Mouse (Mus musculus): ENCODE data around the gene Tns4. TPM values are rescaled to one million over a fixed set of nuclear protein-coding genes. Genes with fewer than 3 reads are reported as not detected.

Gene Tns4
- total RNA-seq, 2 experiments from 2014 or later, result not detected

GRCm38 (mm10) chr11:99126482-99127253 lies 37.6 kb upstream of the Tns4 start:
- no peak for DNase-seq (ENCODE audit: low spot score in 2 of 2)

GRCm38 (mm10) chr11:99124635-99125029 lies 35.5 kb upstream of the Tns4 start:
- DNase-seq (ENCODE audit: low spot score in 2 of 2), result no peak
- Histone ChIP-seq H3K27ac (peak overlapping the region; percentile 74), H3K4me3 (no peak overlapping the region)
- no peak for TF ChIP-seq CTCF (conservative IDR thresholded peaks at IDR 0.05)

More at GRCm38 (mm10) chr11:99126482-99127253, 37.6 kb upstream of the Tns4 start:
- TF ChIP-seq CTCF (conservative IDR thresholded peaks at IDR 0.05), result no peak
- Histone ChIP-seq H3K27ac (peak overlapping the region; percentile 76), H3K4me3 (no peak overlapping the region)

GRCm38 (mm10) chr11:99123977-99124634 lies 35.0 kb upstream of the Tns4 start:
- TF ChIP-seq CTCF (conservative IDR thresholded peaks at IDR 0.05), result peak; percentile 64
- H3K27ac ChIP-seq, result peak overlapping the region; percentile 74
- DNase-seq (ENCODE audit: low spot score in 2 of 2), result peak in 1 of 2 experiments; percentile 56

GRCm38 (mm10) chr11:99122703-99123102 lies 33.6 kb upstream of the Tns4 start:
- no peak overlapping the region for H3K4me3 ChIP-seq
- no peak for DNase-seq (ENCODE audit: low spot score in 2 of 2)
- H3K27ac ChIP-seq, result no peak overlapping the region
- no peak for TF ChIP-seq CTCF (conservative IDR thresholded peaks at IDR 0.05)

More at GRCm38 (mm10) chr11:99123977-99124634, 35.0 kb upstream of the Tns4 start:
- H3K4me3 ChIP-seq, result no peak overlapping the region

GRCm38 (mm10) chr11:99121218-99121631 lies 32.1 kb upstream of the Tns4 start:
- DNase-seq (ENCODE audit: low spot score in 2 of 2), result no peak
- TF ChIP-seq CTCF (conservative IDR thresholded peaks at IDR 0.05), result no peak
- no peak overlapping the region for H3K4me3 ChIP-seq
- H3K27ac ChIP-seq, result peak overlapping the region; percentile 59

GRCm38 (mm10) chr11:99120524-99121217 lies 31.6 kb upstream of the Tns4 start:
- Histone ChIP-seq H3K27ac (peak overlapping the region; percentile 59), H3K4me3 (no peak overlapping the region)
- DNase-seq (ENCODE audit: low spot score in 2 of 2), result no peak
- no peak for TF ChIP-seq CTCF (conservative IDR thresholded peaks at IDR 0.05)

- no peak for TF ChIP-seq CTCF (conservative IDR thresholded peaks at IDR 0.05)
- no peak for DNase-seq (ENCODE audit: low spot score in 2 of 2)
- no peak overlapping the region for H3K4me3 ChIP-seq
- H3K27ac ChIP-seq, result no peak overlapping the region
Measured at GRCm38 (mm10) chr11:99118963-99119362, 29.9 kb upstream of the Tns4 start.

GRCm38 (mm10) chr11:99118420-99118819 lies 29.3 kb upstream of the Tns4 start:
- TF ChIP-seq CTCF (conservative IDR thresholded peaks at IDR 0.05), result peak; percentile 60
- Histone ChIP-seq H3K27ac (no peak overlapping the region), H3K4me3 (no peak overlapping the region)
- DNase-seq (ENCODE audit: low spot score in 2 of 2), result no peak

- DNase-seq (ENCODE audit: low spot score in 2 of 2), result no peak
- Histone ChIP-seq H3K27ac (no peak overlapping the region), H3K4me3 (no peak overlapping the region)
- no peak for TF ChIP-seq CTCF (conservative IDR thresholded peaks at IDR 0.05)
Measured at GRCm38 (mm10) chr11:99117907-99118306, 28.8 kb upstream of the Tns4 start.

GRCm38 (mm10) chr11:99115940-99116339 lies 26.8 kb upstream of the Tns4 start:
- Histone ChIP-seq H3K27ac (no peak overlapping the region), H3K4me3 (no peak overlapping the region)
- no peak for TF ChIP-seq CTCF (conservative IDR thresholded peaks at IDR 0.05)
- DNase-seq (ENCODE audit: low spot score in 2 of 2), result no peak

- no peak for TF ChIP-seq CTCF (conservative IDR thresholded peaks at IDR 0.05)
- no peak for DNase-seq (ENCODE audit: low spot score in 2 of 2)
- H3K27ac ChIP-seq, result no peak overlapping the region
- H3K4me3 ChIP-seq, result no peak overlapping the region
Measured at GRCm38 (mm10) chr11:99113111-99113510, 24.0 kb upstream of the Tns4 start.

- Histone ChIP-seq H3K4me3 (no peak overlapping the region), H3K27ac (no peak overlapping the region)
- DNase-seq (ENCODE audit: low spot score in 2 of 2), result no peak
- no peak for TF ChIP-seq CTCF (conservative IDR thresholded peaks at IDR 0.05)
Measured at GRCm38 (mm10) chr11:99112700-99113099, 23.6 kb upstream of the Tns4 start.

GRCm38 (mm10) chr11:99111631-99112030 lies 22.5 kb upstream of the Tns4 start:
- no peak for DNase-seq (ENCODE audit: low spot score in 2 of 2)
- no peak for TF ChIP-seq CTCF (conservative IDR thresholded peaks at IDR 0.05)
- H3K27ac ChIP-seq, result peak overlapping the region; percentile 70; the same call in 1 of the 2 replicates
- H3K4me3 ChIP-seq, result no peak overlapping the region

All from layer of hippocampus, adult 2 months (tissue).